Mouse (Mus musculus) kidney, embryonic 14.5 days (tissue): ENCODE results near the gene Tsen54. TPM values are rescaled to one million over a fixed set of nuclear protein-coding genes. Genes with fewer than 3 reads are reported as not detected.

Experiments
- ATAC-seq: fragments of 200-750 bp; cut with Nextera tagmentation; 2 replicates; pipeline ENCODE4 v1.8.0; 2017; ENCODE audit warnings: moderate number of reproducible peaks, mild to moderate bottlenecking, moderate TSS enrichment, moderate library complexity; ENCODE audit not compliant: low FRiP score, low TSS enrichment
- H3K27ac ChIP-seq: fragments of 300-500 bp; sonication (generic); 2 replicates; pipeline ENCODE4 v1.5.1; 2014; ENCODE audit warnings: low read depth, mild to moderate bottlenecking, low read length, moderate library complexity, mixed read lengths
- H3K27me3 ChIP-seq: fragments of 300-500 bp; sonication (generic); 2 replicates; pipeline ENCODE4 v1.6.1; 2014; ENCODE audit warnings: mild to moderate bottlenecking, low read length; ENCODE audit not compliant: control insufficient read depth, insufficient read depth
- H3K36me3 ChIP-seq: fragments of 300-500 bp; sonication (generic); 2 replicates; pipeline ENCODE4 v1.6.1; 2014; ENCODE audit warnings: low read length, mixed read lengths; ENCODE audit not compliant: control insufficient read depth, insufficient read depth
- H3K4me1 ChIP-seq: fragments of 300-500 bp; sonication (generic); 2 replicates; pipeline ENCODE4 v1.6.1; 2014; ENCODE audit warnings: low read length, mixed read lengths; ENCODE audit not compliant: control insufficient read depth, insufficient read depth
- H3K4me2 ChIP-seq: fragments of 300-500 bp; sonication (generic); replicated peaks from 2 replicates; pipeline ENCODE4 v1.6.1; 2014; ENCODE audit warnings: low read depth, mild to moderate bottlenecking, low read length
- H3K4me3 ChIP-seq: fragments of 300-500 bp; sonication (generic); 2 replicates; pipeline ENCODE4 v1.5.1; 2014; ENCODE audit warnings: mild to moderate bottlenecking, low read length
- H3K9ac ChIP-seq: fragments of 300-500 bp; sonication (generic); 2 replicates; pipeline ENCODE4 v1.6.1; 2014; ENCODE audit warnings: low read depth, mild to moderate bottlenecking, low read length, moderate library complexity
- H3K9me3 ChIP-seq: fragments of 300-500 bp; sonication (generic); 2 replicates; pipeline ENCODE4 v1.6.1; 2016; ENCODE audit warnings: low read length; ENCODE audit not compliant: control insufficient read depth
- WGBS: fragments of 180-500 bp; shearing (Covaris S2); extraction: QIAGEN DNeasy Blood & Tissue Kit; methylation state at CpG from one replicate; pipeline ENCODE4 v1.1.7; 2014; 5-methylcytosine and 5-hydroxymethylcytosine counted together
- polyA plus RNA-seq: library from polyadenylated mRNA; unstranded; fragments of >200 nt; fragmentation: Nextera tagmentation; extraction: Ambion mirVana; gene quantifications from 2 replicates; pipeline ENCODE4 v1.2.1, GENCODE M21; 2014

The Tsen54 gene
- polyA plus RNA-seq, 1 experiment from 2014 or later = 34.9 TPM

- WGBS = 50% methylated on average over 6 of the region's 6 CpGs
- no peaks in the 10 kb centered on the region for H3K27me3 ChIP-seq
- peaks cover 70% of the 10 kb centered on the region for H3K4me1 ChIP-seq
- ATAC-seq = no peak
- H3K4me3 ChIP-seq = no peak overlapping the region
- H3K9me3 ChIP-seq = no peaks in the 10 kb centered on the region
- peak overlapping the region; percentile 90 for H3K27ac ChIP-seq
- H3K36me3 ChIP-seq = no peaks in the 10 kb centered on the region
- peak overlapping the region; percentile 23; the same call in 1 of the 2 replicates for H3K4me2 ChIP-seq
- no peak overlapping the region for H3K9ac ChIP-seq
Measured at GRCm38 (mm10) chr11:115832064-115832463, 17.5 kb downstream of the Tsen54 start.

GRCm38 (mm10) chr11:115832523-115832922 lies 18.0 kb downstream of the Tsen54 start:
- peak overlapping the region; percentile 23 for H3K4me2 ChIP-seq
- no peak overlapping the region for H3K4me3 ChIP-seq
- H3K36me3 ChIP-seq = no peaks in the 10 kb centered on the region
- H3K27me3 ChIP-seq = no peaks in the 10 kb centered on the region
- peaks cover 71% of the 10 kb centered on the region for H3K4me1 ChIP-seq
- peak; percentile 22 for ATAC-seq
- 0 out of 2 replicates have a peak overlapping the region, but pooled peaks have one; percentile 5 for H3K9ac ChIP-seq
- no peaks in the 10 kb centered on the region for H3K9me3 ChIP-seq
- 0% methylated on average over 8 of the region's 8 CpGs for WGBS
- peak overlapping the region; percentile 90 for H3K27ac ChIP-seq

GRCm38 (mm10) chr11:115833021-115833513 lies 18.5 kb downstream of the Tsen54 start:
- H3K4me2 ChIP-seq = peak overlapping the region; percentile 23; the same call in 1 of the 2 replicates
- H3K9me3 ChIP-seq = no peaks in the 10 kb centered on the region
- peak; percentile 8; the same call in 1 of the 2 replicates for ATAC-seq
- H3K27me3 ChIP-seq = no peaks in the 10 kb centered on the region
- peak overlapping the region; percentile 5; the same call in 1 of the 2 replicates for H3K9ac ChIP-seq
- no peaks in the 10 kb centered on the region for H3K36me3 ChIP-seq
- no peak overlapping the region for H3K4me3 ChIP-seq
- H3K27ac ChIP-seq = peak overlapping the region; percentile 90
- 13% methylated on average over 8 of the region's 8 CpGs for WGBS
- peaks cover 71% of the 10 kb centered on the region for H3K4me1 ChIP-seq

- Histone ChIP-seq H3K36me3 (no peaks in the 10 kb centered on the region), H3K4me1 (peaks cover 70% of the 10 kb centered on the region), H3K27ac (peak overlapping the region; percentile 90), H3K4me2 (peak overlapping the region; percentile 2; the same call in 1 of the 2 replicates), H3K9me3 (no peaks in the 10 kb centered on the region), H3K9ac (0 out of 2 replicates have a peak overlapping the region, but pooled peaks have one; percentile 20), H3K4me3 (no peak overlapping the region), H3K27me3 (no peaks in the 10 kb centered on the region)
- no peak for ATAC-seq
- WGBS = 53% methylated on average over 6 of the region's 6 CpGs
Measured at GRCm38 (mm10) chr11:115834033-115834432, 19.5 kb downstream of the Tsen54 start.

- H3K36me3 ChIP-seq = no peaks in the 10 kb centered on the region
- no peak overlapping the region for H3K4me3 ChIP-seq
- no peaks in the 10 kb centered on the region for H3K9me3 ChIP-seq
- no peak overlapping the region for H3K27ac ChIP-seq
- WGBS = 46% methylated on average over 11 of the region's 11 CpGs
- H3K9ac ChIP-seq = no peak overlapping the region
- no peaks in the 10 kb centered on the region for H3K27me3 ChIP-seq
- peaks cover 55% of the 10 kb centered on the region for H3K4me1 ChIP-seq
- no peak for ATAC-seq
- H3K4me2 ChIP-seq = no peak overlapping the region
Measured at GRCm38 (mm10) chr11:115836656-115837395, 22.3 kb downstream of the Tsen54 start.

- Histone ChIP-seq H3K27me3 (no peaks in the 10 kb centered on the region), H3K9ac (no peak overlapping the region), H3K4me3 (no peak overlapping the region), H3K9me3 (no peaks in the 10 kb centered on the region), H3K4me1 (peaks cover 54% of the 10 kb centered on the region), H3K4me2 (no peak overlapping the region), H3K27ac (no peak overlapping the region), H3K36me3 (no peaks in the 10 kb centered on the region)
- ATAC-seq = no peak
- 92% methylated on average over 22 of the region's 22 CpGs for WGBS
Measured at GRCm38 (mm10) chr11:115837606-115838345, 23.3 kb downstream of the Tsen54 start.

GRCm38 (mm10) chr11:115838895-115839311 lies 24.4 kb downstream of the Tsen54 start:
- Histone ChIP-seq H3K9me3 (no peaks in the 10 kb centered on the region), H3K9ac (no peak overlapping the region; the same call in 1 of the 2 replicates), H3K27ac (no peak overlapping the region), H3K27me3 (no peaks in the 10 kb centered on the region), H3K4me3 (no peak overlapping the region), H3K4me1 (peaks cover 49% of the 10 kb centered on the region), H3K36me3 (no peaks in the 10 kb centered on the region), H3K4me2 (no peak overlapping the region)
- ATAC-seq = no peak
- 35% methylated on average over 4 of the region's 4 CpGs for WGBS

GRCm38 (mm10) chr11:115839732-115840131 lies 25.2 kb downstream of the Tsen54 start:
- Histone ChIP-seq H3K27ac (no peak overlapping the region; the same call in 1 of the 2 replicates), H3K4me1 (peaks cover 46% of the 10 kb centered on the region), H3K36me3 (no peaks in the 10 kb centered on the region), H3K4me3 (no peak overlapping the region), H3K9me3 (no peaks in the 10 kb centered on the region), H3K27me3 (no peaks in the 10 kb centered on the region), H3K9ac (no peak overlapping the region), H3K4me2 (no peak overlapping the region)
- no peak for ATAC-seq
- 75% methylated on average over 3 of the region's 3 CpGs for WGBS
